Comparison of ENCODE assay signal across 9 mouse cellular contexts in the genomic region with DNA sequence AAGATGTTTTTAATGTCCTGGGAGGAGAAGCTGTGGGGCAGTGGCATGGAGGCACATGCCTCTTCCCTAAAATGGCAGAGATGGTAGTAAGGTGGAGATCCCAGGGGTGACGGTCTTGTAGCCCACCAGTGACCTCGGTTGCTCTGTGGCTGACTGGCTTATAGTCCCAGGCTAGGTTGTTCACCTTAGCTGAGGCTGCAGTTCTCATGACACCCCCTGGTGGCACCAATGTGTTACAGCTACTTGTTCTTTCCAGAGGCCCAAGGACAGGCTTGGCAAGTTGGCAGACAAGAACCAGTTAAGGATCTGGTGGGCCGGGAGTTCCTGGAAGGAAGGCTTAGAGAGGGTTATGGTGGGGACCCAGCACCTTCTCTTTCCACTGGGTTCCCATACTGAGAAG. TPM values are rescaled to one million over a fixed set of nuclear protein-coding genes. Genes with fewer than 3 reads are reported as not detected.
A peak's percentile ranks its signal among the peaks of the same experiment; 100 is the strongest.
DNase-seq lines count a peak whose midpoint lies in the region; ATAC-seq and TF ChIP-seq lines count a peak whose summit lies in the region.
"Had no signal": no experiment of that assay in that cellular context is flagged by ENCODE, and none has a peak within 500 bp of the region (broad histone marks: within the 10 kb centered on the region; RNA-seq: fewer than 3 reads in every experiment).

No protein-coding gene starts in this region.

- TF ChIP-seq CTCF in heart, postnatal 0 days (IDR thresholded peaks at IDR 0.05; ENCODE audit: low read depth), result peak; percentile 80

- H3K36me3 ChIP-seq in ES-E14 (ENCODE audit: control insufficient read depth, insufficient read depth, low read length, poor library complexity, severe bottlenecking), result no peaks in the 10 kb centered on the region; the same call in 1 of the 2 replicates
- H3K36me3 ChIP-seq in heart, postnatal 0 days (replicated peaks; ENCODE audit: control insufficient read depth, insufficient read depth, low read length), result no peaks in the 10 kb centered on the region

- H3K27me3 ChIP-seq in heart, postnatal 0 days (ENCODE audit: control insufficient read depth, insufficient read depth, low read length), result no peaks in the 10 kb centered on the region

- DNase-seq in ES-E14 (ENCODE audit: low read depth, low spot score), result peak; percentile 70
- DNase-seq in adrenal gland, postnatal 10 days, result peak; percentile 77
- DNase-seq in embryo, embryonic 11 days, result peak; percentile 81
- peak; percentile 69 for DNase-seq in heart, postnatal 0 days (ENCODE audit: low spot score)
- DNase-seq in large intestine, adult 2 months (ENCODE audit: low read depth, low spot score), result peak; percentile 57
- peak; percentile 78 for DNase-seq in lung, postnatal 10 days
- peak; percentile 74 for DNase-seq in right cerebral cortex, adult 18-20 months

- no peaks in the 10 kb centered on the region for H3K9me3 ChIP-seq in ES-E14 (ENCODE audit: control insufficient read depth, insufficient read depth, low read depth, low read length)
- no peaks in the 10 kb centered on the region for H3K9me3 ChIP-seq in heart, postnatal 0 days (replicated peaks; ENCODE audit: control insufficient read depth, low read length)

- H3K27ac ChIP-seq in ES-E14 (ENCODE audit: insufficient read depth, low read depth, low read length, poor library complexity, severe bottlenecking), result no peak overlapping the region
- no peak overlapping the region for H3K27ac ChIP-seq in heart, postnatal 0 days (ENCODE audit: low read depth)

- in situ Hi-C loops in ES-E14 (cut with MboI; ENCODE audit: low sequenced_read_pairs in 2 of 2, unreplicated experiment in 2 of 2), result no loop called here

- peak; percentile 15; the same call in 1 of the 2 replicates for ATAC-seq in heart, postnatal 0 days (ENCODE audit: insufficient read depth, low read depth)
- no peak for ATAC-seq in monocyte, adult 5-6 weeks (replicated peaks; ENCODE audit: insufficient number of reproducible peaks, low FRiP score, low TSS enrichment, poor library complexity, severe bottlenecking)

- WGBS in heart, postnatal 0 days, result 24% methylated on average over 3 of the region's 3 CpGs
- WGBS in large intestine, adult 2 months, result 10% methylated on average over 3 of the region's 3 CpGs

- TF ChIP-seq EP300 in heart, postnatal 0 days (IDR thresholded peaks at IDR 0.05; ENCODE audit: low read depth), result no peak

- no peak overlapping the region for H3K4me2 ChIP-seq in heart, postnatal 0 days (ENCODE audit: low read depth, low read length)

- no peak overlapping the region for H3K4me3 ChIP-seq in ES-E14 (ENCODE audit: insufficient read depth in 1 of 2, low read depth in 1 of 2, low read length in 2 of 2, poor library complexity in 1 of 2, severe bottlenecking in 1 of 2)
- H3K4me3 ChIP-seq in heart, postnatal 0 days (ENCODE audit: low read depth, low read length), result no peak overlapping the region

- H3K9ac ChIP-seq in ES-E14 (ENCODE audit: insufficient read depth, low read depth, low read length, poor library complexity, severe bottlenecking), result no peak overlapping the region
- H3K9ac ChIP-seq in heart, postnatal 0 days (replicated peaks; ENCODE audit: low read depth, low read length), result no peak overlapping the region

- no peaks in the 10 kb centered on the region; a peak in 1 of 4 replicates for H3K4me1 ChIP-seq in ES-E14 (ENCODE audit: control insufficient read depth in 2 of 2, insufficient read depth in 2 of 2, low read length in 2 of 2, poor library complexity in 1 of 2)
- peaks cover 18% of the 10 kb centered on the region for H3K4me1 ChIP-seq in heart, postnatal 0 days (ENCODE audit: control insufficient read depth, insufficient read depth)

TF ChIP-seq in ES-E14, 5 proteins besides CTCF, POLR2A, EP300 and RAD21:
- TF ChIP-seq MAFK (IDR thresholded peaks at IDR 0.05; ENCODE audit: insufficient read depth, low read depth, low read length), result peak; percentile 95
- TF ChIP-seq ZNF384 (IDR thresholded peaks at IDR 0.05; ENCODE audit: low read depth, low read length), result no peak
- 0 out of 2 replicates have a peak, but pooled peaks have one; percentile 12 for TF ChIP-seq ZC3H11A (IDR thresholded peaks at IDR 0.05; ENCODE audit: borderline replicate concordance, low read depth, low read length)
- TF ChIP-seq CHD2 (IDR thresholded peaks at IDR 0.05; ENCODE audit: low read depth, low read length), result no peak
- no peak for TF ChIP-seq HCFC1 (IDR thresholded peaks at IDR 0.05; ENCODE audit: borderline replicate concordance, insufficient read depth, low read length)

RNA-seq across cellular contexts. Expression of a gene that starts 21.4 kb away (rescaled TPM):
- 0.27 and 0.37 TPM in 2 replicates for total RNA-seq in ES-E14 (2012; rRNA removed)
- 1 to 10 TPM; 3.4 to 4.7 TPM for total RNA-seq in adrenal gland, postnatal 10 days (2021)
- 1.9 TPM in 1 of 2 replicates, not detected in the other for total RNA-seq in heart, postnatal 0 days (2014; rRNA removed; ENCODE audit: low replicate concordance)
- 0.08 and 0.18 TPM in 2 replicates for polyA plus RNA-seq in heart, postnatal 0 days (2015; fragmentation: Nextera tagmentation; extraction: Ambion mirVana)
- polyA plus RNA-seq in large intestine, adult 2 months (2012; rRNA removed), result 3.0 and 3.1 TPM in 2 replicates
- 0.21 to 0.29 TPM in 2 of 3 replicates, not detected in the other for total RNA-seq in monocyte, adult 5-6 weeks (2017)

RNA-seq across cellular contexts. Expression of a gene that starts 46.8 kb away (rescaled TPM):
- 0.48 and 0.62 TPM in 2 replicates for total RNA-seq in ES-E14 (2012; rRNA removed)
- under 1 TPM; 0.63 to 0.94 TPM for total RNA-seq in adrenal gland, postnatal 10 days (2021)
- 0.19 TPM in 1 of 2 replicates, not detected in the other for total RNA-seq in heart, postnatal 0 days (2014; rRNA removed; ENCODE audit: low replicate concordance)
- polyA plus RNA-seq in heart, postnatal 0 days (2015; fragmentation: Nextera tagmentation; extraction: Ambion mirVana), result 0.14 TPM in 2 replicates
- 0.48 and 0.93 TPM in 2 replicates for polyA plus RNA-seq in large intestine, adult 2 months (2012; rRNA removed)
- 0.67 TPM in 1 of 3 replicates, not detected in the others for total RNA-seq in monocyte, adult 5-6 weeks (2017)
- polyA plus RNA-seq: heart, embryonic 14.5 days had no signal

RNA-seq across cellular contexts. Expression of a gene that starts 47.0 kb away (rescaled TPM):
- total RNA-seq in ES-E14 (2012; rRNA removed), result 2.6 and 3.5 TPM in 2 replicates
- 10 to 100 TPM; 25.8 to 26.3 TPM for total RNA-seq in adrenal gland, postnatal 10 days (2021)
- 5.0 and 6.0 TPM in 2 replicates for total RNA-seq in heart, postnatal 0 days (2014; rRNA removed; ENCODE audit: low replicate concordance)
- polyA plus RNA-seq in heart, postnatal 0 days (2015; fragmentation: Nextera tagmentation; extraction: Ambion mirVana), result 0.78 and 0.96 TPM in 2 replicates
- polyA plus RNA-seq in large intestine, adult 2 months (2012; rRNA removed), result 6.8 and 7.4 TPM in 2 replicates
- total RNA-seq in monocyte, adult 5-6 weeks (2017), result not detected in 3 replicates
